Mouse (Mus musculus) olfactory bulb, adult 2 months (tissue): Measurements from ENCODE around the gene Cfl1.

Experiments
- CTCF ChIP-seq: fragments of 200-500 bp; IDR thresholded peaks from 2 replicates; pipeline ENCODE4 v1.5.1; 2012; ENCODE audit warnings: low read depth, mild to moderate bottlenecking, low read length, moderate library complexity; ENCODE audit not compliant: insufficient read depth
- POLR2A ChIP-seq: fragments of 200-500 bp; IDR thresholded peaks from 2 replicates; pipeline ENCODE4 v1.6.1; 2012; ENCODE audit warnings: mild to moderate bottlenecking, low read depth, low read length, moderate library complexity; ENCODE audit not compliant: insufficient read depth

GRCm38 (mm10) chr19:5465037-5465436 lies 25.2 kb upstream of the Cfl1 start:
- TF ChIP-seq CTCF (no peak), POLR2A (no peak)
